Mouse (Mus musculus) lung, postnatal 36 days (tissue): ENCODE measurements around the gene Tmco1.

Experiments used
- DNase-seq: peaks from one replicate; pipeline ENCODE4 v3.0.0; 2022; ENCODE audit warnings: mixed read lengths

The Tmco1 gene

DNA sequence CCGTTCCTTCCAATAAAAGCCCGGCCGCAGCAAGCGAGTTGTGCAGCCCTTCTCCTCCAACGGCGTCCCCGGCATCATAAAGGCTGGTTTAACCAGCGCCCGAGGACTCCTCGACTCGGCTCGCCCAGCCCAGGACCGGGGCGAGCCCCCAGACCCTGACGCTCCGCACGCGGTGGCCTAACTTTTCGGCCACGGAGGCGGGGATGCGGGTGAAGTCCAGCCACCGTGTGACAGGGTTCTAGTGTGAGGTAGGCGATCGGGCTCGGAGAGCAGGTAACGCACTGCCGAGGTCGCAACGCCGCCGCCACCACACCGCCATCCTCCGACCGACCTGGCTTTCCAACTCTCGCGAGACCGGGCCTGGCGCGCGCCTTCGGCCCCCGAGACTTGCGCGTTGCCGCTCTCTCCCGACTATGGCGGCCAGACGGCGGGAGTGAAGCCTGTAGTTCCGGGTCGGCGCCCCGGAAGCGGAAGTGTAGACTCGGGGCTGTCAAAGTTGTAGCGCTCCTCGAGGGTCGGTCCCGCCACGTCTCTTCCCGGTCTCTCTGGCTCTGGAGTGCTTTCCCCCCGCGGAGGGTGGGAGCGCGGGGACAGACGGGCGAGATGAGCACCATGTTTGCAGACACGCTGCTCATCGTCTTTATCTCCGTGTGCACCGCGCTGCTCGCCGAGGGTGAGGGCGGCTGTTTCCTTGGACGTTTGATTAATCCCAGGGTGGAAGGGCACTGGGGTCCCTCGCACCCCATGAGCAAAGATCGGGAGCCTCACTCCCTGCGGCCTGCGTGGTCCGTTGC, at the start of gene Tmco1:
Gene Tmco1 (plus strand): TSS at position 118 of the 794 bp plus-strand sequence.
- DNase-seq = peak; percentile 98

DNA sequence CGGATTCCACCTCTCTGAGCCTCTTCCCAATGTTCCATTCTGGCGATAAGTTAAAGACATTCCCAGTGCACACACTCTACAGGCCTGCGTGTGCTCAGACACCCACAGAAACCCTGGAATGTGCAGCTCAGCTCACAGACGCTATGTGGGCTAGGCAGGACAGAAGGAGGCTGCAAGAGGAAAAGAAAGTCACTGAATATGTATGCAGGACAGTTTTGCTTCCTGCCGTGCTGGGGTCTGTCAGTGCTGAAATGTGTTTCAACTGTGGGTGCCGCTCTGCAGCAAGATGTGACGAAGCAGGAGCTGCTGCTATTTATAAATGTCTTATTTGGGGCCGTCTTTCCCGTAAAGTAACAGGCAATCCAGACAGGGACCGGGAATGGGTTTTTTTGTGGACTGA, 48.5 kb upstream of the Tmco1 start:
- no peak for DNase-seq

DNA sequence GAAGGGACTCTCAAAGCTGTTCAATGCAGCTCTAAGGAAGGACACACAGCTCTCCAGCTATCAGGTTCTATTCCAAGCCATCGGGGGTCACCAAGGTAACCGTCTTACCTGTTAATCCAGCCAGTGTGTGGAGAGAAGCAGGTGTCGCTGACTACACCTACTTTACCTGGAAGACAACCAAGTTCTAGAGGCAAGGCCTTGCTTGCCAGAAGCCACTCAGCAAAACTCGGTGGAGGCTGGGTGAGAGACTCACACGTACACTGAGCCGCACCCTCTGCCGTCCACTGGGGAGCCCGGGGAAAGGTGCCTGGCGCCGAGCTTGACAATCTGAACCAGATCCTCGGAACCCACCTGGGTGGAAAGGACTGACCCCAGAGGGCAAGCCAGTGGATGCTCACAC, 46.4 kb upstream of the Tmco1 start:
- peak; percentile 80 for DNase-seq

DNA sequence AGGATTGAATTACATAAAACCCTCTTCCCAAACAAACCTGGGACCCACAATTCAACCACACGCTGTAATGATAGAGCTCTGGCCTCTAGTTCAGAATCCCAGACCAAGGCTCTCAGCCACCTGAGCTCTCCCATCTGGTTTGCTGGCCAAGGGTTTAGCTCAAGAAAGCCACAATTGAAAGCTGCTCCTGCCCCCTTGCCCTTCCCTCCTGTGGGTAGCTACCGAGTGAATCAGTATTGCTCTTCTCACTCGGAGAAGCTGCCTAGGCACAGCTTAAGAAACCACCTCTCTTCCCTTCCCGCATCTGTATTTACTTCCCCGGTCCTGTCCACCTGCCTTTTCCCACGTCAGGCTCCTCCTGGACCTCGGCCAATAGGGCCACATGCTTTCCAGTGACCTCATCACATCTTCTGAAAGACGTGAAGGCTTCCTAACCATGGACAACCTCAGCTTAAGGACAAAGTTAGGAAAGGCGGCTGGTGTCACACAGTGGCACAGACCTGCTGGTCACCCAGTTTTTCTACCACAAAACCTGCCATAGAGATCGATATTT, 45.6 kb upstream of the Tmco1 start:
- no peak for DNase-seq

DNA sequence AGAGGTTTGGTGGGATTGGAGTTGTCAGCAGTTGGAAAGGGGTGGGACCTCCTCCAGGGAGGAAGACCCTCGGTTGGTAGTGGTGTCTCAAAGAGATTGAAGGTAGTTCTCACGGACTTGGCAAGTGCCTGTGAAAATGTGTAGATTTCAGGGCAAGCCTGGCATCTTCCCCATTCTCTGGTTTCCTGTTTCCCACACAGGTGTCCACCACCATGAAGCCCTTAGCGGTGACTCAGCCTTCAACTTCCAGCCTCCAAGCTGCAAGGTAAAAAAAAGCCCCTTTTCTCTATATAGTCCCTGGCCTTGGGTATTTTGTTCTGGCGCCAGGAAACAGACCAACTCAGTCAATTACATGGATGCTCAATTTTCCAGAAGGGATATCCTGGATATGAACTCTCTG, 42.8 kb upstream of the Tmco1 start:
- no peak for DNase-seq

- DNase-seq = no peak
Measured at GRCm38 (mm10) chr1:167266720-167267119, 41.5 kb upstream of the Tmco1 start.

DNA sequence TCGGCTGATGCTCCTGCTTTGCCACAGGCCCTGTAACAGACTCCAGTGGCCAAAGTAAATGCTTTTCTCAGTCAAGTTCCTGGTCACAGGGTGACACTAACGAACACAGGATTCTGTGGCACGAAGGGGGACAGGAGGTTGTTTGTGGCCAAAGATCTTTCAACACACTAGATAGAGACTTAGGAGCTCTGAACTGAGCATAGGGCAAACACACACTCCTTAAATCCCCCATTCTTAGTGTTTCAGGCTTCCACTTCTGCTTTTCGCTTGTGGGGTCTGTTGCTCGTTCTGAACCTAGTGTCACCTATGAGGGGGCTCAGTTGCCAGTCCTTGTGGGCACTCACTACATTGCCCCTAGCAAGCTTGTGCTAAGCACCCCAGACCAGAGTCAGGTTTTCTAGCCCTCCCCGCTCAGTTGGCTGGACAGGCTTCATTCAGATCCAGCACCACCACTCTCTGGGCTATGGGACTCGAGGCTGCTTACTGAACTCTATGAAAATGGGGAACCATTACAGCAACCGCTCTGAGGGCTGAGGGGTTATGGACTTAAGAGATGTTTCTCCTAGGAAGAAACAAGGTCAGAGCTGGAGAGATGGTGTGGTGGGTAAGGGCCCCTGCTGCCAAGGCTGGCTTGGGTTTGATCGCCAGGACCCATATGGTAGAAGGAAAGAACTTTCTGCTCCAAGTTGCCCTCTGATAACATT, 39.7 kb upstream of the Tmco1 start:
- no peak for DNase-seq

GRCm38 (mm10) chr1:167269350-167269811, 38.8 kb upstream of the Tmco1 start:
- peak; percentile 72 for DNase-seq

DNA sequence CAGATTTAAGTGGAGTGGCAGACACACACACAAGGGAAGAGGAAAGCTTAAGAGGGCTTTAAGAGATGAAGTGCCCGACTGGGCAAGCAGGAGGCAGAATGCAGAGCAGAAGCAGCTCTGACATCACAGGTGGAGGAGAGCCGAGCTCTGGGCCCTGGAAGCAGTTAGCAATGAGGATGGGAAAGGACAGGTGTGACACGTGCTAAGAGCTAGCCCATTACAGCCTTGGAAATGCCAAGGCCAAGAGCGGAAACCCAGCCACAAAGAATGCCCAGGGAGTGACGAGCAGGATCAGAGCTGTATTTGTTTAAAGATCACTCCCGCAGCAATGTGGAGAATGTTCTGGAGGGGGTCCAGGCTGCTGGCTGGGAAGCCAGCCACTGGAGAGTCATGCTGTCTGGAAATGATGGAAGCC, 38.3 kb upstream of the Tmco1 start:
- DNase-seq = peak; percentile 90

DNA sequence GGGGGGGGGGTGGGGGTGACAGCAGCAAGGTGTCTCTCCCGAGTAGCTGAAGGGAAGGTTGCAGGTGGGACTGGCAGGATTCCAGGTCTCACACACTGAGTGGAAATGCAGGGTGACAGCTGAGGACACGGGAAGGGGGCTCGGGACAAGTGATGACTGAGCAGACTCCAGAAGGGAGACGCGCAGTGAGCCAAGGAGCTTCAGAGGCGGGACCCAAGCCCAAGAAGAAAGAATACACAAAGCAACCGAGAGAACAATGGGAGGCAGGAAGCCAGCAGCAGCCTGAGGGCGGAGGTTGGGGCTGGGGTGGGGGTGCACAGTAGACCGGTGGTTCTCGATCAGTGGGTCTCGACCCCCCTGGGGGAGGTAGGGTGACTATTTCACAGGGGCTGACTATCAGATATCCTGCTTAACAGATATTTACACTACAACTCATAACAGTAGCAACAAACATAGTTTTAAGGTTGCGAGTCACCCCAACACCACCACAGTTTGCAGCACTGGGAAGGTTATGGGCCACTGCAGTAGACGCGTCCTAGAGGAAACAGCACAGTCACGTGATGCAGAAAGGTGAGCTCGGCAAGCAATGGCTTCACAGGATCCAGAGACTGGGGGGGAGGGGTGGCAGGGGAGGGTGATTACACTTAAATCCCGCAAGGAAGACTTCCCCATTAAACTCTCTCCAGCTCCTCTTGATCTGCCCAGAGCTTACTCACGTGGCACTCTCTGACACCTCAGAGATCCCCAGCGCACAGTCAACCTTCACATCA, 37.7 kb upstream of the Tmco1 start:
- peak; percentile 68 for DNase-seq

- DNase-seq = no peak
Measured at GRCm38 (mm10) chr1:167271304-167271703, 36.9 kb upstream of the Tmco1 start.

DNA sequence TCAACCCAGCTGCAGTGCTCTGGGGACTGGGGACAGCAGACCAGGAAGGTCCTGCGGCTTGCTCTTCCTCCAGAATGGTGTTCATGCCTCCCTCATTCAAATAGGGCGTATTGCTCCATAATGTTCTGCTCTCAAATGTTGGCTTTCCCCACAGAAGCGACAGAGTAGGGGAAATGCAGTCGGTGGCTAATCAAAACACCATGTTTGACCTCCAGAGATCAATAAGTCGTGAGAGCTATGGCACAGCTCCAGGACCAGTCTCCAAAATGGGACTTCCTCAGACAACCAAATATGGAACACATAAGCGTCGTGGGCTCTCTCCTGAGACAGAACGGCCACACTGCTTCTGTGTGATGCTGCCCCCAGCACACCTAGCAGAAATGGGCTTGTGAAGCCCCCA, 36.3 kb upstream of the Tmco1 start:
- DNase-seq = peak; percentile 53

- DNase-seq = peak; percentile 36
Measured at GRCm38 (mm10) chr1:167273380-167274163, 34.6 kb upstream of the Tmco1 start.

- no peak for DNase-seq
Measured at GRCm38 (mm10) chr1:167274646-167275390, 33.4 kb upstream of the Tmco1 start.

DNA sequence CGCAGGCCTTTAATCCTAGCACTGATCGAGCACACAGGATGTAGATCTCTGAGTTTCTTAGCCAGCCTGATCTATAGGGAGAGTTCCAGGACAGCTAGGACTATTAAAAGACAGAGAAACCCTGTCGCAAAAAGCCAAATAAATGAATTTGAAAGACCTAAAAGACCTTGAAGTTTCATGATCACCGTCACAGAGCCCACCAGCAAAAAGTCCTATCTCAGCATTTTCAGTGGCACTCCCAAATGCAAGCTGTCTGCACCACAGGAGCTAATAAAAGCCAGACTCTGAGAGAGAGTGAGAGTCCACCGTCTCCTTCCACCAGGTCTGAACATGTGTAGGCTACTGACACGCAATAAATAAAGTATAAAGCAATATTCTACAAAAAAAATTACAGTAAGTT, 29.8 kb upstream of the Tmco1 start:
- no peak for DNase-seq

GRCm38 (mm10) chr1:167279160-167279715, 28.9 kb upstream of the Tmco1 start:
- no peak for DNase-seq

DNA sequence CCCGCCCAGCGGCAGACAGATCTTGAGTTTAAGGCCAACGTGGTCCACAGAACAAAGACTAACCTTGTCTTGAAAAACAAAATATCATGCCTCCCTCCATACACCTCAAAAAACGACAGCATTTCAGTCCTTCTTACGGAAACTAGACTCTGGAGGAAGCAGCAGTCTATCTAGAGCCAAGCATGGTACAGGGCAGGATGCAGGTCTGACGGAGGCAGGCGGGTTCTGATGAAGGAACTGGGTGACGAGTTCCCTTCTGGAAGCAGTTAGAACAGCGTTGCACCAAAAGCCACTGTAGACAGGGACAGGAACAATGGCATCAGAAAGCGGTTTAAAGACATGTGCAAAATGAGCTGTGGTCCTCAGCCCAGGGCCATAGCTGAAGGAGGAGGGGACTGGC, 28.1 kb upstream of the Tmco1 start:
- no peak for DNase-seq

- DNase-seq = no peak
Measured at GRCm38 (mm10) chr1:167282112-167282511, 26.1 kb upstream of the Tmco1 start.

- no peak for DNase-seq
Measured at GRCm38 (mm10) chr1:167282768-167283167, 25.4 kb upstream of the Tmco1 start.

DNA sequence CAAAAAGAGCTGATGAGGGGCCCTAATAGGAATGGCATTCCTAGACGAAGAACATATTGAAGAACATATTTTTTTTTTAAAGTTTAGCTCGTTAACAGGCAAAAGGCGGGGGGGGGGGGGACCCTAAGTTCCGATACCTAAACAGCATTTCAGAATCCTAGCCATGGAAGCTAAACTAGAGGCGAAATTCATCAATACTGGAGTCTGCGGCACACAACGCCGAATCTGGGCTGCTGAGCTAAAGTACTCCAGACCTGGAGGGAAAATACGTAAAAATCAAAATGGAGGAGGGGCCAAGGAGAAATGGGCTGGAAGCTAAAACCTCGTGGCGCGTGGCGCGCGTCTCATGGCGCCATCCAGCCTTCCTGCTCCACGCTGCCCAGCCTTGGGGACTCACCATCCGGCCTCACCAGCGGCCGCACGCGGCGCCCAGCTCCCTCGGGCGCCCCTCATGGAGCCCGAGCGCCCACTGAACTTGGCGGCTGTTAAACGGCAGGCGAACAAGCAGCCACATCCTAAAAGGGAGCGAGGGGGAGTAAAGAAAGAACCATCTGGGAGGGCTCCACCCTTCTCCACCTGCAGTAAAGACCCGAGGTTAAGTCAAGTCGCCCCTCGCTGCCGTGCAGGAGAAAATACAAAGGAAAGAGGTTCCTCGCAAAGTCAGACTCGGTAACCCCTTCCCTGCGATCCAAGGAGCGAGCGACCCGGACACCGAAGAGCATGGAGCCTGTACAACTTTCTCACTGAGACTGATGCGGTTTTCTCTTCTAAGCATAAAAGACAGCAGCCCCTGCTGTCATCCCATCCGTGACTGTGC, 24.5 kb upstream of the Tmco1 start:
- DNase-seq = peak; percentile 55
